Mouse (Mus musculus) c-Kit-positive CD71-positive TER-119-negative erythroid progenitor cells, embryonic 14.5 days (primary cell): Measurements from ENCODE around the gene Ifng.

ENCODE experiments used
- DNase-seq: peaks from one replicate; pipeline ENCODE4 v3.0.0-alpha.2; 2013; ENCODE audit warnings: low read depth

Gene Ifng

DNA sequence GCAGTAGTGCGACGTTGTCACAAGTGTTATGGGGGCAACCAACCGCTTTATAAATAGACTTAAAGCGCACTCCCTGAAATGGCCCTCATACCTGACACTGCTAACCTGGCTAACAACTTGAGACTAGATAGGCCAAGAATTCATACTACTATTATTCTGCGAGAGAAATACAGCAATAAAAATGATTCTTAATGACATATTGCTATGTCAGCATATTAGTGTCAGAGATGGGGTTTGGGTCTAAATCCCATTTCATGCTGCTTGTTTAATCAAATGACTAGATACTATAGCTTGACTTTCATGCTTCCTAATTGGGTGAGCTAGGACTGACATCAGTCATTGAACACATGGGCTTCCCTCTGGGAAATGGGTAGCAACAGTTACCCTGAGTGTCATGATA, 39.3 kb downstream of the Ifng start:
- DNase-seq = no peak

- DNase-seq = no peak
Observed at GRCm38 (mm10) chr10:118480793-118481192, 39.9 kb downstream of the Ifng start.

- DNase-seq = no peak
Observed at GRCm38 (mm10) chr10:118494109-118494508, 53.3 kb downstream of the Ifng start.

- no peak for DNase-seq
Observed at GRCm38 (mm10) chr10:118495362-118495761, 54.5 kb downstream of the Ifng start.
